Mouse (Mus musculus) frontal cortex, postnatal 25 days (tissue): ENCODE measurements at regions not wholly inside any gene's neighbourhood (a gene's known extent, or its start where the extent isn't known, plus 50 kb on each side); places are given as distances from the start of the nearest gene placed in this dataset.
A peak's percentile ranks its signal among the peaks of the same experiment; 100 is the strongest.

Experiments used
- DNase-seq, 2 experiments: peaks; one replicate each; pipeline ENCODE4 v3.0.0; 2022; ENCODE audit warnings: low spot score in 2 of 2

- DNase-seq, result peak; percentile 4 to 7
Measured at GRCm38 (mm10) chr5:43048196-43049050, 184.5 kb upstream of the Cpeb2 start.

DNA sequence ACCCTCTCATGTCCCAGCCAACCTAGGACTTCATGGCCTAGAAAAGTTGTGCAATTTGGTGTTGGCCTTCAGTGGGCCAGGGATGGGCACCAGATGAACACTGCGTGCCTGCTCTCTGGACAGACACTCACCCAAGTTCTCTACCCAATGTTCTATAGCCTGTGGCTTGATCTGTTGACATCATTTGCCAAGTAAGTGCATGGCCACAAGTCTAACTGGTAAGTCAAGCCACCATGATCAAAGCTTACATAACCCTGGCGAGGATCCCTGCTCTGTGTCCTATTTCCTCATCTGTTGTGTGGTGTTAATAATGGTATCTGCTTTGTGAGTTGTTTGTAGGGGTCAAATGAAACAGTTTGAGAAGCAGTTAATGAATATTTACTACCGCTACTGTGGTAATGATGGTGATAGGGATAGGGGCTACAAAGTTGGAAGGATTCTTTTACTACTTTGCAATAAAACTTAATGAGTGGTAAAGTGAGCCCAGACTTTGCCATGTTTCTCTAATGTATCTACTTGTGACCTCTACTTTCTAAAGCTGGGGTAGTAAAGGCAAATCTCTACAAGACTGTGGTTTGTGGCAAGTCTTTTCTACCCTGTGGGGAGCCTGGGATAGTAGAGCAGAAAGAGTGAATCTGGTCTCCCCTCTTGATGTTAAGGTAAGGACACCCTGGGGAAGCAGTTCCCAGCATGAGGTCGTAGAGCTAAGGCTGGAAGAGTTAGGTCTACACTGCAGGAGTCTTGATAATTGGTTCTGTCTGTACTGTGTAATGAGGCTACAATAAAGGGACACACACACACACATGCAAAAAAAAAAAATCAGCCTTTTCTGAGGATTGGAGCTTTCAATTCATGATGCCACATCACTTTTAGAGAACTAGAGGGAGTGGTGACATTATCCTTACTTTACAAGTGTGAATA, 183.3 kb upstream of the Cpeb2 start:
- no peak for DNase-seq

- DNase-seq, result no peak
Measured at GRCm38 (mm10) chr5:43050961-43051517, 181.9 kb upstream of the Cpeb2 start.

DNA sequence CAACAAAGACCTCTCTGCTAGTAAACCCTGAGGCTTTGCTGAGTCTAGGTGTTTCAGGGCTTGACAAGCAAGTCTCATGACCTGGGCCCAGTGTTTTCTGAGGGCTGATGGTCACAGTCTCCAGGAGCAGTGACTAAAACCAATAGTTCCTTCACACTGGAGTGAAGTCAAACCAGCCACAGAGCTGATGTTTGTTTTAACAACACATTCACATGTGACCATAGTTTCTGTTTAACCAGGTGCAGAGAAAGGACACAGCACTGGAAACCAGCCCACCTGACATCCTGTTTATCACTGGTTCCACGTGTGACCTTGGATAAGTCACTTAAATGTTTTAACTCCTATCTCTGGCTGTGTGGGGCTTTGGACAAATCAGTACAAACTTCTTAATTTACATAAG, 180.3 kb upstream of the Cpeb2 start:
- no peak for DNase-seq

- no peak for DNase-seq
Measured at GRCm38 (mm10) chr5:43054586-43054985, 178.4 kb upstream of the Cpeb2 start.

DNA sequence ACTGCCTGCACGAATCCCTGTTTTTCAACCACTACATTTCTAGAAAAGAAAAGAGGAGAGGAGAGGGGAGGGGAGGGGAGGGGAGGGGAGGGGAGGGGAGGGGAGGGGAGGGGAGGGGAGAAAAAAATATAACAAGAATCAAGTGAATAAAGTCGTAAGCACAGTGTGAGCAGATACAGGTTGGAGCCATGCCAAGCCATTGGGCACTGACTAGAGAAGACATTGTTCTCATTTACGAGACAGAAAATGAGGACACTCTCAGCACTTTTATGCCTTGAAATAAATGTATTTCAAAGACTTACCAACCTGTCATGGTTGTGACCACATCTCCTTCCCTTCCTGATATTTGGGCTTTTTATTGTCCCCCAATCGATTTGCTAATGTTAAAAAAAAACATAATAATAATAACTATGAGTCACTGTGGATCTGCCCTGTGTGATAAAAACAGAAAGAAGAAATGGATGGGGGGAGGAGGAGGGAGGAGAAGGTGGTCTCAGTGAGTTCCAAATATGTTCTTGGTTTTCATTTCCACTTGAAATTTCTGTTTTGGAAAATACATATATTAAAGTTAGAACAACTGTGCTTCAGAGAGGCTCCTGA, 177.8 kb upstream of the Cpeb2 start:
- no peak for DNase-seq

- no peak for DNase-seq
Measured at GRCm38 (mm10) chr5:43056486-43056885, 176.5 kb upstream of the Cpeb2 start.

- no peak for DNase-seq
Measured at GRCm38 (mm10) chr5:43061243-43061642, 171.7 kb upstream of the Cpeb2 start.

DNA sequence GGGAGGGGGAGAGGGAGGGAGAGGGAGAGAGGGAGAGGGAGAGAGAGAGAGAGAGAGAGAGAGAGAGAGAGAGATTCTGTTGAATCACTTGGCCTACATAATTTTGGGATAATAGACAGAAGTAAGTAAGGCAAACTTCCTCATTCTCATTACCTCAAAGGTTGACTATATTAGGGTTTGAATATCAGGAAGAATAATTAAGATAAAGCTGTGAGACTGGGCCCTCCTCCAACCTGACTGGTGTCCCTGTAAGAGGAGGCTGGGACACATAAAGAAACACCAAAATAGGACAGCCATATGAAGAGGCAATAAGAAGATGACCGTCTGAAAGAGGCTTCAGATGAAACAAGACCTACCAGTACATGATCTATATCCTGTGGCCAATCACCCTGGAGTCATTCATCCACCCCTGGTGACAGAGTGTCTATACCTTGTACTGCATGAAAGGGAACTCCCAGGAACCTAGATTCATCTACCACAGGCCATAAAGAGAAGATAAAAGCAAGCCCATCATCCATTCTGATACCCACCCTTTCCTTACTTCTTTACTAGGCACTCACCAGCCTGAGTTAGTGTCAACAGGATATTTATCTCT, 171.1 kb upstream of the Cpeb2 start:
- no peak for DNase-seq

- DNase-seq, result no peak
Measured at GRCm38 (mm10) chr5:43062499-43062898, 170.5 kb upstream of the Cpeb2 start.

DNA sequence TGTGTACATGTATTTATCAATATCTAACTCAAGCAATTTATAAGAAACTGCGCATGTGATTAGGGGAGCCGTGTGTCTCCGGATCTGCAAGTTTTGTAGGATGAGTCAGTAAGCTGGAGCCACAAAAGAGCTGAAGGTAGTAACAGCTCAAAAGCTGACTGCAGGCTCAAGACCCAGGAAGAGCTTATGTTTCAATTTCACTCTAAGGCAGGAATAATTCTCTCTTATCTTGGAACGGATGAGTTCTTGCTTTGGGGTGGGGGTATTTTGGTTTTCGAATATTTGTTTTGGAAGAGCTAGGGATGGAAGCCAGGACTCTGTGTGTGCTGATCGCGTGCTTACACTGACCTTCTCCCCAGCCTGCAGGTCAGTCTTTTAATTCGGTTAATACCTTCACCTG, 169.6 kb upstream of the Cpeb2 start:
- DNase-seq, result no peak

GRCm38 (mm10) chr5:43071541-43071940, 161.4 kb upstream of the Cpeb2 start:
- DNase-seq, result no peak

- DNase-seq, result no peak
Measured at GRCm38 (mm10) chr5:43072340-43072739, 160.6 kb upstream of the Cpeb2 start.

DNA sequence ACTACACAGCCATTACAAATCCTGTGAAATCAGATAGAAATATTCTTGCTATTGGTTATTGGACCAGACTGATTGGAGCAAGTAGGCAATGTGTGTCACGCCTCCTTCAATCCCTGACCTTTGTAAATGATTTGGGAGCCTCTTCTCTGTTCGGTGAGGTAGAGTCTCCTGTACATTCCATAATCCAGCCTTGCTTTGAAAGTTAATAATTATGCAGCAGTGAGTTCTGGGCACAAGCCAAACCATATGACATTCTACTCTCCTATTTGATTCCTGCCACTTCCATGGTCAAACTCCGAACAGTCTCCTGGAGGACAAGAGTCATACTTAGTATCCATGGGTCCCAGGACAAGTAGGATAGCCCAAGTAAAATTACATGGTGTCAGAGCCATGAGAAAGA, 158.4 kb upstream of the Cpeb2 start:
- DNase-seq, result no peak

GRCm38 (mm10) chr5:43080252-43080651, 152.7 kb upstream of the Cpeb2 start:
- no peak for DNase-seq

DNA sequence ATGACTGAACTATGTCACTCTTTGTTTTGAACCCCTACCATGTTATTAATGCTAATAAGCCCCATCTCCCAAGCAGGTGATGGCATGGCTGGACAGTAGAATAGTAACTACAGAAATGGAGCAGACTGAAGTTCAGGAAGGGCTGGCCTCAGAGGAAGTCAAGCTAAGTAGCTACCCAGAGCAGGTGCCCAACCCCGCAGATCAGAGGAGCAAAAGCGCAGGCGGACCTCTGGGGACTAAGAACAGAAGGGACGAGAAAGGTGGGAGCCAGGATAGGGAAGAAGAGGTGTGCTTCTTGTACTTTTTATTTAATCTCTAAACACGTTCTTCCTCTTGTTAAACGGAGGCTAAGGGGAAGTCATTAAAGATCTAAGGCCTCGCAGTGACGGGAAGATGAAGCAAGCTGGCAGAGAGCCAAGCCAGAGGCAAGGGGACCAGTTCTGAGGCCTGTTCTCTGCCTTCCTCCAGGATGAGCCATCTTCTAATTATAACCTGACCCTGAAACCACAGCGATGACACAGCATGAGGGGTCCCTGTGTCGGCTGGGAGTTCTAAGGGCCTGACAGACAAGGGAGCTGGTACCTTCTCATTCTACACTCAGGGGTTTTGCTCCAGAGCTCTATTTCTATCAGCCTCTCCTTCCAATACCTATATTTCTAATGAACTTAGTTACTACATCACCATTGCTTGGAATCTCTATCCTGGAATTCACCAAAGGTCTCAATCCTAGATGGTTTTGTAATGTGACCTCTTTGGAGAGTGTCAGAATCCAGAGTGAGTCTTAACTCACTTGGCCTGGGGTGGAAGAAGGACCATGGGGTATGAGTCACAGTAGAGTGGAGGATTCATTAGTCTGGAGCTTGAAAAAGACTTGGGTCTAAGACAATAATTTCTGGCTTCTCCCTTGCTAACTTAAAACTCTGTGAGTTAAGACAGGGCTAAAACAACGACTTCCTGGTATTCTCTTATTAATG, 151.1 kb upstream of the Cpeb2 start:
- DNase-seq, result no peak

GRCm38 (mm10) chr5:43087077-43087476, 145.9 kb upstream of the Cpeb2 start:
- DNase-seq, result no peak

- DNase-seq, result no peak
Measured at GRCm38 (mm10) chr5:43087907-43088387, 145.0 kb upstream of the Cpeb2 start.

GRCm38 (mm10) chr5:43088650-43089397, 144.1 kb upstream of the Cpeb2 start:
- no peak for DNase-seq

GRCm38 (mm10) chr5:43089475-43089874, 143.5 kb upstream of the Cpeb2 start:
- DNase-seq, result no peak
